Mouse (Mus musculus): ENCODE measurements around the gene Fchsd2.
"Not testable (repeated sequence)": the region's sequence is repeated elsewhere in the genome, so short reads cannot be mapped to it uniquely, and the experiment has no call there.

Fchsd2 gene

GRCm38 (mm10) chr7:101113410-101113809 is 20.7 kb downstream of the Fchsd2 start:
- DNase-seq (ENCODE audit: extremely low spot score): no peak

GRCm38 (mm10) chr7:101114328-101114727 is 21.7 kb downstream of the Fchsd2 start:
- no peak for DNase-seq (ENCODE audit: extremely low spot score)

- DNase-seq (ENCODE audit: extremely low spot score): no peak
Observed at GRCm38 (mm10) chr7:101119391-101119790, 26.7 kb downstream of the Fchsd2 start.

- no peak for DNase-seq (ENCODE audit: extremely low spot score)
Observed at GRCm38 (mm10) chr7:101123579-101124347, 31.1 kb downstream of the Fchsd2 start.

GRCm38 (mm10) chr7:101127737-101128136 is 35.1 kb downstream of the Fchsd2 start:
- DNase-seq (ENCODE audit: extremely low spot score): no peak

- no peak for DNase-seq (ENCODE audit: extremely low spot score)
Observed at GRCm38 (mm10) chr7:101128536-101128935, 35.9 kb downstream of the Fchsd2 start.

GRCm38 (mm10) chr7:101130646-101131045 is 38.0 kb downstream of the Fchsd2 start:
- no peak for DNase-seq (ENCODE audit: extremely low spot score)

GRCm38 (mm10) chr7:101131281-101131680 is 38.6 kb downstream of the Fchsd2 start:
- no peak for DNase-seq (ENCODE audit: extremely low spot score)

GRCm38 (mm10) chr7:101133591-101133990 is 40.9 kb downstream of the Fchsd2 start:
- no peak for DNase-seq (ENCODE audit: extremely low spot score)

GRCm38 (mm10) chr7:101134117-101134516 is 41.5 kb downstream of the Fchsd2 start:
- DNase-seq (ENCODE audit: extremely low spot score): no peak

- DNase-seq (ENCODE audit: extremely low spot score): no peak
Observed at GRCm38 (mm10) chr7:101138819-101139218, 46.2 kb downstream of the Fchsd2 start.

- DNase-seq (ENCODE audit: extremely low spot score): no peak
Observed at GRCm38 (mm10) chr7:101142907-101143306, 50.2 kb downstream of the Fchsd2 start.

GRCm38 (mm10) chr7:101144222-101144621 is 51.6 kb downstream of the Fchsd2 start:
- DNase-seq (ENCODE audit: extremely low spot score): no peak

- DNase-seq (ENCODE audit: extremely low spot score): no peak
Observed at GRCm38 (mm10) chr7:101149039-101149438, 56.4 kb downstream of the Fchsd2 start.

- DNase-seq (ENCODE audit: extremely low spot score): not testable (repeated sequence)
Observed at GRCm38 (mm10) chr7:101154883-101155282, 62.2 kb downstream of the Fchsd2 start.

- DNase-seq (ENCODE audit: extremely low spot score): no peak
Observed at GRCm38 (mm10) chr7:101155284-101155683, 62.6 kb downstream of the Fchsd2 start.

GRCm38 (mm10) chr7:101160266-101160665 is 67.6 kb downstream of the Fchsd2 start:
- DNase-seq (ENCODE audit: extremely low spot score): no peak

- DNase-seq (ENCODE audit: extremely low spot score): no peak
Observed at GRCm38 (mm10) chr7:101162781-101163180, 70.1 kb downstream of the Fchsd2 start.

- DNase-seq (ENCODE audit: extremely low spot score): no peak
Observed at GRCm38 (mm10) chr7:101163878-101164277, 71.2 kb downstream of the Fchsd2 start.

- DNase-seq (ENCODE audit: extremely low spot score): peak; percentile 34
Observed at GRCm38 (mm10) chr7:101166568-101166967, 73.9 kb downstream of the Fchsd2 start.

GRCm38 (mm10) chr7:101170482-101170881 is 77.8 kb downstream of the Fchsd2 start:
- peak; percentile 3 for DNase-seq (ENCODE audit: extremely low spot score)

- no peak for DNase-seq (ENCODE audit: extremely low spot score)
Observed at GRCm38 (mm10) chr7:101171002-101171401, 78.3 kb downstream of the Fchsd2 start.

GRCm38 (mm10) chr7:101173331-101173730 is 80.7 kb downstream of the Fchsd2 start:
- peak; percentile 23 for DNase-seq (ENCODE audit: extremely low spot score)

- no peak for DNase-seq (ENCODE audit: extremely low spot score)
Observed at GRCm38 (mm10) chr7:101178751-101179150, 86.1 kb downstream of the Fchsd2 start.
